Mouse (Mus musculus): ENCODE measurements around the gene Sipa1l1. TPM values are rescaled to one million over a fixed set of nuclear protein-coding genes. Genes with fewer than 3 reads are reported as not detected.

The Sipa1l1 gene
- polyA plus RNA-seq, 1 experiment from 2014 or later, result 25.6 TPM

- Histone ChIP-seq H3K4me1 (peaks cover 30% of the 10 kb centered on the region), H3K9ac (replicated peaks) (no peak overlapping the region), H3K4me2 (replicated peaks) (no peak overlapping the region), H3K36me3 (0 out of 2 replicates have a peak, but pooled peaks cover 3% of the 10 kb centered on the region), H3K4me3 (no peak overlapping the region), H3K27me3 (no peaks in the 10 kb centered on the region), H3K9me3 (no peaks in the 10 kb centered on the region), H3K27ac (replicated peaks) (peak overlapping the region; percentile 39; the same call in 1 of the 2 replicates)
- WGBS, result 61% methylated on average over 7 of the region's 7 CpGs
- no peak for ATAC-seq (replicated peaks)
Measured at GRCm38 (mm10) chr12:82409686-82410472, 240.8 kb downstream of the Sipa1l1 start.

- H3K27me3 ChIP-seq, result no peaks in the 10 kb centered on the region
- no peaks in the 10 kb centered on the region for H3K9me3 ChIP-seq
- H3K9ac ChIP-seq (replicated peaks), result no peak overlapping the region
- peaks cover 10% of the 10 kb centered on the region; the same call in 1 of the 2 replicates for H3K36me3 ChIP-seq
- no peak overlapping the region for H3K4me2 ChIP-seq (replicated peaks)
- 39% methylated on average over 3 of the region's 3 CpGs for WGBS
- peak overlapping the region; percentile 35; the same call in 1 of the 2 replicates for H3K27ac ChIP-seq (replicated peaks)
- no peak overlapping the region for H3K4me3 ChIP-seq
- ATAC-seq (replicated peaks), result no peak
- H3K4me1 ChIP-seq, result peaks cover 37% of the 10 kb centered on the region
Measured at GRCm38 (mm10) chr12:82412291-82413032, 243.3 kb downstream of the Sipa1l1 start.

DNA sequence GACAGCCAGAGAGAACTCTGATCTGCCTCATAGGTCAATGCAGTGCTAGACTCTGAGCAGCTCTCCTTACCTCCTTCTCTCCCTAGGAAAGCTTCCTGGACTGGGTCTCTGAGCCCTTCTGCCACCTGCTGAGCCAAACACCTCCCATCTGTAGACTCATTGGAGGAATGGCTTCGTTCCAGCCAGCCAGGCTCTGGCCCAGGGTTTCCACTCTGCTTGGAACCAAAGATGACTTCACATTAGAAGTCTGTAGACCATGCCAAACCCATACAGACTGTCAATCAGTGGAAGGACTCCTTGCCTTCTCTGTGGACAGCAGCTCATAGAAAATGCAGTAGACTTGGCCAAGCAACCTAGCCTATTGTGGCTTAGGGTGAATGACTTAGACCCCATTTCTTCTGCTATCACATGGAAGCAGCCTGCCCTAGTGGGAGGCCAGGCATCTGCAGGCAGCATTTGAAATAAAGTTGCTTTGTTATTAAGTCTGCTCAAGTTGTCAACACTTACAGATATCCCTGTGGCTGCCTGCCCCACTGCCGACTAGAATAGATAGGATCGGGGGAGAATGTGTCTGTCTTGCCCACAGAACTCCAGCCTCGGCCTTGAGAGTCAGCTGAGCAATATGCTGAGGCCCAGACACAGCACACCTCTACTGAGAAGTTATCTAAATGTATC is 246.7 kb downstream of the Sipa1l1 start:
- Histone ChIP-seq H3K4me3 (no peak overlapping the region), H3K4me1 (peaks cover 17% of the 10 kb centered on the region), H3K36me3 (peaks cover 16% of the 10 kb centered on the region; the same call in 1 of the 2 replicates), H3K4me2 (replicated peaks) (no peak overlapping the region), H3K27me3 (no peaks in the 10 kb centered on the region), H3K27ac (replicated peaks) (no peak overlapping the region; the same call in 1 of the 2 replicates), H3K9ac (replicated peaks) (no peak overlapping the region), H3K9me3 (no peaks in the 10 kb centered on the region)
- peak; percentile 86 for ATAC-seq (replicated peaks)
- 48% methylated on average over 4 of the region's 4 CpGs for whole genome bisulfite sequencing

DNA sequence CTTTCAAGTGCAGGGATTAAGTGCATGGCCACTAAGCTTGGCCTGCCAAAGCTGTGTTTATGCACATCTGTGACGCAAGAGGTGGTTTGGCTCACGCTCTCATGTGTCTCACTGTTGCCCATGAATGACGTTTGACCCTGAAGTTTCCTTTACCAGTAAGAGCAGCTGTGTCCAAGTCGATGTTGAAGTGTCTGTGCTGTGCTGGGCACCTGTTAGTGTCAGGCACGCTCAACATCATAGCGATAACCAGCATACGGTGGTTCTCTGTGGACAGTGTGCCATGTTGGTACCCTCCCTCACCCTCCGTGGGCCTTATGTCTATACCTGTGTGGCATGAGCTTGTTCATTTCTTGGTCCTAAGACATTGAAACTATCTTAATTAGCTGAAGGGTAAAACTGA is 249.9 kb downstream of the Sipa1l1 start:
- 94% methylated on average over 8 of the region's 8 CpGs for WGBS
- H3K36me3 ChIP-seq, result peaks cover 18% of the 10 kb centered on the region; the same call in 1 of the 2 replicates

DNA sequence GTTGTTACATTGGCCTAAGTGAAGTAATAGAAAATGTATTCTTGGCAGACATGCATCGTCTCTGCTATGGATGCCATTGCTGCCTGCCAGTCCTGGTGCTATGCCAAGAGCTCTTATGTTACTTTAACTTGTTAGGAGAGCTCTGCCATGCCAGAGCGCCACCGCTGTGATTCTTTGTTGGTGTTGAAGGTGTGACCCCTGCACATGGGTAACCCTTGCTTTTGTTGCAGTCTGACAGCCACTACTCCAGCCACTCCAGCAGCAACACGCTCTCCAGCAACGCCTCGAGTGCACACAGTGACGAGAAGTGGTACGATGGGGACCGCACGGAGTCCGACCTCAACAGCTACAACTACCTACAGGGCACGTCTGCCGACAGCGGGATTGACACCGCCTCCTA is 255.7 kb downstream of the Sipa1l1 start:
- Histone ChIP-seq H3K4me3 (no peak overlapping the region), H3K9ac (replicated peaks) (no peak overlapping the region), H3K9me3 (no peaks in the 10 kb centered on the region), H3K4me1 (peaks cover 10% of the 10 kb centered on the region; the same call in 1 of the 2 replicates), H3K27ac (replicated peaks) (no peak overlapping the region), H3K4me2 (replicated peaks) (no peak overlapping the region), H3K36me3 (peaks cover 16% of the 10 kb centered on the region; the same call in 1 of the 2 replicates), H3K27me3 (no peaks in the 10 kb centered on the region)
- ATAC-seq (replicated peaks), result no peak
- 74% methylated on average over 15 of the region's 15 CpGs for WGBS

More for the DNA sequence above, 249.9 kb downstream of the Sipa1l1 start:
- Histone ChIP-seq H3K27ac (replicated peaks) (no peak overlapping the region), H3K4me3 (no peak overlapping the region), H3K27me3 (no peaks in the 10 kb centered on the region), H3K4me2 (replicated peaks) (no peak overlapping the region), H3K9me3 (no peaks in the 10 kb centered on the region), H3K9ac (replicated peaks) (no peak overlapping the region), H3K4me1 (peaks cover 11% of the 10 kb centered on the region)
- no peak for ATAC-seq (replicated peaks)

DNA sequence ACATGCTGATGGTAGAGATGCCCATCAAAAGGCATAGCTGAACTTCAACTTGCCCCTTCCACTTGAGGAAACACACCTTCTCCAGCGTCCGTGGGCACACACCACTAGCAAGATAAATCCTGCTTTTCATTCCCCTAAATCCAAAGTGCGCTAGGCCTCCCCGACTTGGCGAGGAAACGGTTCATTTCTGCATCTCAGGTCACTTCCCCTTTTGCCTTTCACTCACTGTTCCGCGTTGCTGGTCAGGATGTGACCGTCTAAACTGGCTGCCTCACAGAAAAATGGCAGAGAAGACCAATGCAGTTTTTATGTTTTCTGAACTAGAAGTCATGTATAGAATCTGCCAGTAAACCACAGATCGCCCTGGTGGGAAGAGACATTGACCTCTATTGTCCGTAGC is 256.7 kb downstream of the Sipa1l1 start:
- Histone ChIP-seq H3K9me3 (no peaks in the 10 kb centered on the region), H3K4me1 (peaks cover 10% of the 10 kb centered on the region; the same call in 1 of the 2 replicates), H3K27me3 (no peaks in the 10 kb centered on the region), H3K36me3 (peaks cover 13% of the 10 kb centered on the region), H3K4me3 (no peak overlapping the region), H3K27ac (replicated peaks) (no peak overlapping the region), H3K9ac (replicated peaks) (no peak overlapping the region), H3K4me2 (replicated peaks) (no peak overlapping the region)
- 89% methylated on average over 11 of the region's 11 CpGs for WGBS
- no peak for ATAC-seq (replicated peaks)

- H3K4me3 ChIP-seq, result no peak overlapping the region
- H3K4me2 ChIP-seq (replicated peaks), result no peak overlapping the region
- no peak for ATAC-seq (replicated peaks)
- no peak overlapping the region for H3K27ac ChIP-seq (replicated peaks)
- H3K4me1 ChIP-seq, result peaks cover 10% of the 10 kb centered on the region; the same call in 1 of the 2 replicates
- WGBS, result 90% methylated on average over 2 of the region's 2 CpGs
- H3K9me3 ChIP-seq, result no peaks in the 10 kb centered on the region
- H3K36me3 ChIP-seq, result peaks cover 13% of the 10 kb centered on the region
- no peak overlapping the region for H3K9ac ChIP-seq (replicated peaks)
- no peaks in the 10 kb centered on the region for H3K27me3 ChIP-seq
Measured at GRCm38 (mm10) chr12:82427416-82427815, 258.3 kb downstream of the Sipa1l1 start.

DNA sequence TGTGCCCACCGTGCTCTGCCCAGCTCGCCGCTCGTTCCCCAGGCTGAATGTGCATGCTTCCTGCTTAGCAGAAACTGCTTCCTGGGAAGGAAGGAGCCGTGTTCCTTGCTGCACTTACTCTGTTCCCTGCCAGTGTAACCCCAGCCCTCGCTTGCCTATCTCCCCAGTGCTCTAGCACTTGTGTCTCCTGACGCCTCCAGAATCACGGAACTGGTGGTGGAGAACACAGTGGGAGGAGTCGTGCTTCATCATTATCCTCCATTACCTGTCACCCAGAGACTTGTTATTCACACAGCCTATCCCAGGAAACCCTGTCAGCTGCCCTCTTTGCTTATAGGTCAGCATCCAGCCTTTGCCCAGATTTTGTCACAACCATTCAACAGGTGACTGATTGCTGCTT is 259.3 kb downstream of the Sipa1l1 start:
- Histone ChIP-seq H3K9ac (replicated peaks) (no peak overlapping the region), H3K4me1 (peaks cover 10% of the 10 kb centered on the region; the same call in 1 of the 2 replicates), H3K27me3 (no peaks in the 10 kb centered on the region), H3K4me2 (replicated peaks) (no peak overlapping the region), H3K4me3 (no peak overlapping the region), H3K36me3 (peaks cover 9% of the 10 kb centered on the region), H3K9me3 (no peaks in the 10 kb centered on the region), H3K27ac (replicated peaks) (no peak overlapping the region)
- 88% methylated on average over 9 of the region's 9 CpGs for WGBS
- no peak for ATAC-seq (replicated peaks)

DNA sequence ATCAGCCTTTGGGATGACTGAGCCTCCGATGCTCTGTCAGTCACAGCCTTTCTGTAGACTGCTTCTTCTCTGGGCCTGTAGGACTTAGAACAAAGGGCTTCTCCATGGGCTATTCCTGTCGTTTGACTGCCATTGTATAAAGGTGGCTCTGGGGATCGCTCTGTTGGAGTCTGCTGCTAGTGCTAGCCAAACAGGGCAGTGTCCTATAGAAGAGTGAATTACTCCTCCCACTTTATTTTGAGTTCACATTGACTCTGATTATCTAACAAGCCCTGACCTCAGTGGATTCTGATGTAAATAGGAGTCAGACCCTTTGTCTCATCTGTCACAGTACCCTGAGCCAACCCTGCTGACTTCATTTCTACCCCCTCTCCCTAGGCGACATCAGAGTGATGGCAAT is 264.2 kb downstream of the Sipa1l1 start:
- H3K9ac ChIP-seq (replicated peaks), result no peak overlapping the region
- peaks cover 2% of the 10 kb centered on the region for H3K36me3 ChIP-seq
- no peak for ATAC-seq (replicated peaks)
- H3K4me2 ChIP-seq (replicated peaks), result no peak overlapping the region
- no peaks in the 10 kb centered on the region for H3K9me3 ChIP-seq
- WGBS, result 33% methylated on average over 4 of the region's 4 CpGs
- H3K27me3 ChIP-seq, result no peaks in the 10 kb centered on the region
- no peak overlapping the region for H3K4me3 ChIP-seq
- H3K27ac ChIP-seq (replicated peaks), result no peak overlapping the region
- H3K4me1 ChIP-seq, result 0 out of 2 replicates have a peak, but pooled peaks cover 5% of the 10 kb centered on the region

DNA sequence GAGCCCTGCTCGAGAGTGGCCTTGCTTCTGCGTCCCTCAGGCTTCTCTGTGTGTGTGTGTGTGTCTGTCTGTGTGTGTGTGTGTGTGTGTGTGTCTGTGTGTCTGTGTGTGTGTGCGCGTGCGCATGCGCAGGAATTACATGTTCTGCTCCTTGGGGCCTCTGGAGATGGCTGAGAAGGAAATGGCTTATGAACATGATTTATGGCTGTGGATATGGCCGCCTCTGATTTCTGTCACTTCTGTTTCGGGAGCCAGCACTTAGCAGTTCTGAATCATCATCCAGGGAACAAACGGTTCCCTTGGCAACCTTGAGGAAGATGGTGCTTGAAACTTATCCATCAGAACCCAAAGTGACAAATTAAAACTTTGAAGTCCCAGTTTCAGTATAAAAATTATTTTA is 265.5 kb downstream of the Sipa1l1 start:
- no peak overlapping the region for H3K4me3 ChIP-seq
- no peaks in the 10 kb centered on the region for H3K4me1 ChIP-seq
- ATAC-seq (replicated peaks), result no peak
- no peak overlapping the region for H3K27ac ChIP-seq (replicated peaks)
- peaks cover 2% of the 10 kb centered on the region for H3K36me3 ChIP-seq
- no peaks in the 10 kb centered on the region for H3K27me3 ChIP-seq
- 92% methylated on average over 9 of the region's 9 CpGs for WGBS
- H3K9ac ChIP-seq (replicated peaks), result no peak overlapping the region
- H3K9me3 ChIP-seq, result no peaks in the 10 kb centered on the region
- no peak overlapping the region for H3K4me2 ChIP-seq (replicated peaks)

- Histone ChIP-seq H3K9ac (replicated peaks) (no peak overlapping the region), H3K27me3 (no peaks in the 10 kb centered on the region), H3K9me3 (no peaks in the 10 kb centered on the region), H3K36me3 (peaks cover 14% of the 10 kb centered on the region; the same call in 1 of the 2 replicates), H3K4me1 (no peaks in the 10 kb centered on the region), H3K4me2 (replicated peaks) (no peak overlapping the region), H3K27ac (replicated peaks) (no peak overlapping the region), H3K4me3 (no peak overlapping the region)
- no peak for ATAC-seq (replicated peaks)
- 88% methylated on average over 3 of the region's 3 CpGs for WGBS
Measured at GRCm38 (mm10) chr12:82441479-82441878, 272.4 kb downstream of the Sipa1l1 start.

- Histone ChIP-seq H3K9ac (replicated peaks) (no peak overlapping the region), H3K4me3 (no peak overlapping the region), H3K27ac (replicated peaks) (no peak overlapping the region), H3K4me2 (replicated peaks) (no peak overlapping the region), H3K36me3 (peaks cover 11% of the 10 kb centered on the region), H3K27me3 (no peaks in the 10 kb centered on the region), H3K9me3 (no peaks in the 10 kb centered on the region), H3K4me1 (no peaks in the 10 kb centered on the region)
- ATAC-seq (replicated peaks), result no peak
- 95% methylated on average over 8 of the region's 8 CpGs for WGBS
Measured at GRCm38 (mm10) chr12:82446609-82447024, 277.5 kb downstream of the Sipa1l1 start.

All from forebrain, embryonic 15.5 days (tissue).